Mouse (Mus musculus): ENCODE measurements at regions not wholly inside any gene's neighbourhood (a gene's known extent, or its start where the extent isn't known, plus 50 kb on each side); places are given as distances from the start of the nearest gene placed in this dataset.

DNA sequence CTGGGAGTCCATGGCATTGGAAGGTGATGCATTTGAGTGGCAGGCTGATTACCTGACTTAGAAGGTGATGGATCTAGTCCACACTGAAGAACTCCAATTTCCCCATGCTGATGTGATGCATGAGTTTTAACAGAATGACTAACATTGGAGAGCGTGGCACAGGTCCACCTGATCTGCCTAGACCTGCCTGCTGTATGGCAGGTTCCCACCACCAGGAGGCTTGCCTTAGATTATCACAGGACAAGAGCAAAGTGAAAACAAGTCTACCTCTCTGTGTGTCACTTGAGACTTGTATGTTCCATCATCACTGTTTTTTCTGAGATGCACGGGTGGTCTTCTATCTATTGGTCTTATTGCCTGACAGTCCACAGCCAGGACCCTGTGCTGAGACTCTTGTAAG is 478.3 kb downstream of the Bnc2 start:
- in situ Hi-C loops (cut with MboI; ENCODE audit: low pct_ligation_motif_present, low pct_unique_long_range_greater_than_20kb, low sequenced_read_pairs) (no loop called here), dilution Hi-C loops (cut with MboI; ENCODE audit: extremely low pct_ligation_motif_present, extremely low pct_unique_long_range_greater_than_20kb, low sequenced_read_pairs) (no loop called here)
- peaks cover 89% of the 10 kb centered on the region for H3K9me3 ChIP-seq (replicated peaks; ENCODE audit: low read length)

DNA sequence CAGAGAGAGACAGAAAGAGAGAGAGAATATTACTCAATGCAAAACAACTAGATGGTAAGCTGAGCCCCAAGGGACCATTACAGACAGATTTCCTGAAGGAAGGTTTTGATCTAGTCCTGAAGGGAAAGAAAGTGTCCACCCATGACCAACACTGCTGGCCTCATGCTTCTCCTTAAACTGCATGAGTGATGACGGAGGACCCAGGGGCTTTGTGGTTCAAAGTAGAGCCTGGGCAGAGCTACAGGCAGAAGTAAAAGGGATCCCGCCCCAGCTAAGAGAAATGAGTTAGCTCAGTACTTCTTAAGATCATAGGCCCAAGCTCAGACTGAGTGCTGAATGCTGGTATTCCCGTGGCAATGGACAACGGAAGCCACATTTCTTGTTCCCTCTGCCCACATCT is 476.9 kb downstream of the Bnc2 start:
- Histone ChIP-seq H3K79me2 (replicated peaks; ENCODE audit: control insufficient read depth, extremely low read depth, insufficient read depth, poor library complexity, severe bottlenecking) (no peaks in the 10 kb centered on the region), H3K9ac (ENCODE audit: insufficient read depth, low read depth) (no peak overlapping the region), H3K27ac (ENCODE audit: insufficient read depth, low read depth) (no peak overlapping the region), H3K4me2 (ENCODE audit: insufficient read depth, low read depth, poor library complexity, severe bottlenecking) (no peak overlapping the region), H3K9me3 (replicated peaks; ENCODE audit: low read length) (peaks cover 92% of the 10 kb centered on the region), H3K4me1 (ENCODE audit: control insufficient read depth in 1 of 2, insufficient read depth in 2 of 2) (no peaks in the 10 kb centered on the region), H3K4me3 (replicated peaks in 1 of 3; ENCODE audit: low read depth in 2 of 3, low read length in 2 of 3, poor library complexity in 1 of 3) (no peak overlapping the region), H3K27me3 (replicated peaks) (no peaks in the 10 kb centered on the region), H3K36me3 (replicated peaks in 1 of 2; ENCODE audit: control insufficient read depth in 1 of 2, insufficient read depth in 1 of 2, low read length in 1 of 2) (no peaks in the 10 kb centered on the region)
- no peak for DNase-seq (ENCODE audit: extremely low read depth)
- in situ Hi-C loops (cut with MboI; ENCODE audit: low pct_ligation_motif_present, low pct_unique_long_range_greater_than_20kb, low sequenced_read_pairs), result no loop called here
- no peak for TF ChIP-seq NELFE (IDR thresholded peaks at IDR 0.05; ENCODE audit: low read depth, low read length)
- no peak for TF ChIP-seq TBP (conservative IDR thresholded peaks at IDR 0.05; ENCODE audit: low read depth, low read length)
- TF ChIP-seq TCF12 (IDR thresholded peaks at IDR 0.05; ENCODE audit: low read depth, low read length), result no peak
- TF ChIP-seq USF1 (IDR thresholded peaks at IDR 0.05; ENCODE audit: low read depth, low read length), result no peak
- TF ChIP-seq GABPA (IDR thresholded peaks at IDR 0.05; ENCODE audit: insufficient replicate concordance, low read depth, low read length), result no peak
- no peak for TF ChIP-seq JUN (IDR thresholded peaks at IDR 0.05; ENCODE audit: insufficient read depth, low read depth, low read length)
- no peak for TF ChIP-seq RCOR1 (conservative IDR thresholded peaks at IDR 0.05; ENCODE audit: low read depth, low read length)
- TF ChIP-seq BHLHE40 (IDR thresholded peaks at IDR 0.05; ENCODE audit: low read depth, low read length), result no peak
- TF ChIP-seq UBTF (IDR thresholded peaks at IDR 0.05; ENCODE audit: low read depth, low read length), result no peak
- no peak for TF ChIP-seq ZNF384 (IDR thresholded peaks at IDR 0.05; ENCODE audit: low read depth, low read length)
- TF ChIP-seq IRF4 (IDR thresholded peaks at IDR 0.05; ENCODE audit: low read depth, low read length), result no peak
- no peak for TF ChIP-seq MAX (IDR thresholded peaks at IDR 0.05; ENCODE audit: low read length)
- TF ChIP-seq PAX5 (IDR thresholded peaks at IDR 0.05; ENCODE audit: low read length), result no peak
- TF ChIP-seq MYC (IDR thresholded peaks at IDR 0.05; ENCODE audit: low read depth, low read length), result no peak
- no peak for TF ChIP-seq ETS1 (conservative IDR thresholded peaks at IDR 0.05; ENCODE audit: low read depth, low read length)
- no peak for TF ChIP-seq CHD1 (IDR thresholded peaks at IDR 0.05; ENCODE audit: low read depth, low read length)
- no peak for TF ChIP-seq CTCF (conservative IDR thresholded peaks at IDR 0.05 in 1 of 2, IDR thresholded peaks at IDR 0.05 in 1 of 2; ENCODE audit: low read depth in 2 of 2, low read length in 2 of 2)
- TF ChIP-seq ZKSCAN1 (IDR thresholded peaks at IDR 0.05; ENCODE audit: borderline replicate concordance, low read depth, low read length), result no peak
- TF ChIP-seq CHD2 (IDR thresholded peaks at IDR 0.05; ENCODE audit: low read length), result no peak
- no peak for TF ChIP-seq MEF2A (IDR thresholded peaks at IDR 0.05; ENCODE audit: borderline replicate concordance, low read depth, low read length)
- dilution Hi-C loops (cut with MboI; ENCODE audit: extremely low pct_ligation_motif_present, extremely low pct_unique_long_range_greater_than_20kb, low sequenced_read_pairs), result no loop called here

More for the DNA sequence above, 478.3 kb downstream of the Bnc2 start:
- Histone ChIP-seq H3K79me2 (replicated peaks; ENCODE audit: control insufficient read depth, extremely low read depth, insufficient read depth, poor library complexity, severe bottlenecking) (no peaks in the 10 kb centered on the region), H3K9ac (ENCODE audit: insufficient read depth, low read depth) (no peak overlapping the region), H3K36me3 (replicated peaks in 1 of 2; ENCODE audit: control insufficient read depth in 1 of 2, insufficient read depth in 1 of 2, low read length in 1 of 2) (no peaks in the 10 kb centered on the region), H3K4me1 (ENCODE audit: control insufficient read depth in 1 of 2, insufficient read depth in 2 of 2) (no peaks in the 10 kb centered on the region), H3K4me2 (ENCODE audit: insufficient read depth, low read depth, poor library complexity, severe bottlenecking) (no peak overlapping the region), H3K27ac (ENCODE audit: insufficient read depth, low read depth) (no peak overlapping the region), H3K4me3 (replicated peaks in 1 of 3; ENCODE audit: low read depth in 2 of 3, low read length in 2 of 3, poor library complexity in 1 of 3) (no peak overlapping the region), H3K27me3 (replicated peaks) (no peaks in the 10 kb centered on the region)
- no peak for DNase-seq (ENCODE audit: extremely low read depth)
- no peak for TF ChIP-seq JUN (IDR thresholded peaks at IDR 0.05; ENCODE audit: insufficient read depth, low read depth, low read length)
- TF ChIP-seq MEF2A (IDR thresholded peaks at IDR 0.05; ENCODE audit: borderline replicate concordance, low read depth, low read length), result no peak
- no peak for TF ChIP-seq RCOR1 (conservative IDR thresholded peaks at IDR 0.05; ENCODE audit: low read depth, low read length)
